16 mouse cellular contexts compared by ENCODE assay signal in genomic region chr12:69293815-69294214, GRCm38 (mm10). TPM values are rescaled to one million over a fixed set of nuclear protein-coding genes. Genes with fewer than 3 reads are reported as not detected.
DNase-seq lines count a peak whose midpoint lies in the region; ATAC-seq lines count a peak whose summit lies in the region.
"Had no signal": no experiment of that assay in that cellular context is flagged by ENCODE, and none has a peak within 500 bp of the region (broad histone marks: within the 10 kb centered on the region; RNA-seq: fewer than 3 reads in every experiment).

No protein-coding gene starts in this region.

- ATAC-seq in heart, embryonic 12.5 days (ENCODE audit: insufficient number of reproducible peaks, low FRiP score), result peak; percentile 78
- ATAC-seq in liver, embryonic 11.5 days (replicated peaks; ENCODE audit: low FRiP score), result peak; percentile 91
- ATAC-seq in hindbrain, embryonic 11.5 days (ENCODE audit: low FRiP score), result no peak
- ATAC-seq in kidney, embryonic 14.5 days (ENCODE audit: low FRiP score, low TSS enrichment), result no peak
- ATAC-seq: forebrain, postnatal 0 days had no signal

- no peak overlapping the region for H3K4me2 ChIP-seq in heart, embryonic 12.5 days
- peak overlapping the region; percentile 43 for H3K4me2 ChIP-seq in liver, embryonic 11.5 days
- no peak overlapping the region for H3K4me2 ChIP-seq in hindbrain, embryonic 11.5 days (replicated peaks; ENCODE audit: low read depth, low read length)
- H3K4me2 ChIP-seq in kidney, embryonic 14.5 days (replicated peaks; ENCODE audit: low read depth, low read length), result no peak overlapping the region
- H3K4me2 ChIP-seq: embryonic facial prominence, embryonic 15.5 days; kidney, embryonic 15.5 days had no signal

- DNase-seq in heart, adult 9 months (ENCODE audit: low spot score in 2 of 2), result no peak
- peak; percentile 73 for DNase-seq in c-Kit-negative CD71-positive TER-119-positive erythroid progenitor cells, embryonic 14.5 days (ENCODE audit: low read depth, low spot score)
- peak; percentile 58 for DNase-seq in liver, embryonic 11.5 days (ENCODE audit: low spot score)
- peak; percentile 53 to 76 for DNase-seq in spleen, postnatal 10 days (ENCODE audit: low spot score in 2 of 2)
- no peak for DNase-seq in hindbrain, embryonic 11.5 days (ENCODE audit: low spot score)
- no peak for DNase-seq in frontal cortex, postnatal 25 days (ENCODE audit: low spot score in 2 of 2)
- DNase-seq: adrenal gland, adult 8-10 months; cerebellum, postnatal 36 days; forebrain, postnatal 0 days; gastrocnemius, postnatal 36 days; midbrain, embryonic 14.5 days; thymus, adult 2 months had no signal

- H3K36me3 ChIP-seq in heart, embryonic 12.5 days, result no peaks in the 10 kb centered on the region
- no peaks in the 10 kb centered on the region for H3K36me3 ChIP-seq in liver, embryonic 11.5 days (ENCODE audit: control insufficient read depth, insufficient read depth, low read length)
- no peaks in the 10 kb centered on the region for H3K36me3 ChIP-seq in hindbrain, embryonic 11.5 days (ENCODE audit: control insufficient read depth, insufficient read depth, low read length)
- 0 out of 2 replicates have a peak, but pooled peaks cover 2% of the 10 kb centered on the region for H3K36me3 ChIP-seq in kidney, embryonic 14.5 days (ENCODE audit: control insufficient read depth, insufficient read depth, low read length)
- H3K36me3 ChIP-seq: embryonic facial prominence, embryonic 15.5 days had no signal

- H3K9ac ChIP-seq in heart, embryonic 12.5 days, result no peak overlapping the region
- peak overlapping the region; percentile 23 for H3K9ac ChIP-seq in liver, embryonic 11.5 days (ENCODE audit: low read depth, low read length)
- H3K9ac ChIP-seq in hindbrain, embryonic 11.5 days (ENCODE audit: low read depth, low read length), result no peak overlapping the region
- H3K9ac ChIP-seq in kidney, embryonic 14.5 days (ENCODE audit: low read depth, low read length), result no peak overlapping the region
- H3K9ac ChIP-seq: embryonic facial prominence, embryonic 15.5 days; forebrain, postnatal 0 days; kidney, embryonic 15.5 days had no signal

- no peak overlapping the region for H3K4me3 ChIP-seq in heart, embryonic 12.5 days
- no peak overlapping the region for H3K4me3 ChIP-seq in liver, embryonic 11.5 days (ENCODE audit: low read depth, low read length)
- H3K4me3 ChIP-seq in hindbrain, embryonic 11.5 days (ENCODE audit: low read depth, low read length), result no peak overlapping the region
- no peak overlapping the region for H3K4me3 ChIP-seq in kidney, embryonic 14.5 days (ENCODE audit: low read length)
- H3K4me3 ChIP-seq: embryonic facial prominence, embryonic 15.5 days; kidney, embryonic 15.5 days had no signal

- peak overlapping the region; percentile 52 for H3K27ac ChIP-seq in heart, embryonic 12.5 days (ENCODE audit: poor library complexity, severe bottlenecking)
- H3K27ac ChIP-seq in liver, embryonic 11.5 days (ENCODE audit: low read depth, low read length), result peak overlapping the region; percentile 85
- no peak overlapping the region for H3K27ac ChIP-seq in hindbrain, embryonic 11.5 days (ENCODE audit: low read depth, low read length)
- no peak overlapping the region for H3K27ac ChIP-seq in kidney, embryonic 14.5 days (ENCODE audit: low read depth, low read length)
- H3K27ac ChIP-seq: embryonic facial prominence, embryonic 15.5 days; kidney, embryonic 15.5 days had no signal

- no peaks in the 10 kb centered on the region for H3K27me3 ChIP-seq in heart, embryonic 12.5 days (replicated peaks)
- H3K27me3 ChIP-seq in liver, embryonic 11.5 days (replicated peaks; ENCODE audit: control insufficient read depth, insufficient read depth, low read length), result no peaks in the 10 kb centered on the region
- H3K27me3 ChIP-seq in hindbrain, embryonic 11.5 days (ENCODE audit: control insufficient read depth, insufficient read depth, low read length), result no peaks in the 10 kb centered on the region
- no peaks in the 10 kb centered on the region for H3K27me3 ChIP-seq in kidney, embryonic 14.5 days (ENCODE audit: control insufficient read depth, insufficient read depth, low read length)
- H3K27me3 ChIP-seq: embryonic facial prominence, embryonic 15.5 days; kidney, embryonic 15.5 days had no signal

- peaks cover 12% of the 10 kb centered on the region for H3K4me1 ChIP-seq in heart, embryonic 12.5 days (replicated peaks)
- peaks cover 22% of the 10 kb centered on the region for H3K4me1 ChIP-seq in liver, embryonic 11.5 days (replicated peaks; ENCODE audit: control insufficient read depth, insufficient read depth, low read length)
- H3K4me1 ChIP-seq in hindbrain, embryonic 11.5 days (replicated peaks; ENCODE audit: control insufficient read depth, insufficient read depth, low read length), result 0 out of 2 replicates have a peak, but pooled peaks cover 4% of the 10 kb centered on the region
- peaks cover 12% of the 10 kb centered on the region; the same call in 1 of the 2 replicates for H3K4me1 ChIP-seq in kidney, embryonic 14.5 days (ENCODE audit: control insufficient read depth, insufficient read depth, low read length)

- no peaks in the 10 kb centered on the region for H3K9me3 ChIP-seq in heart, embryonic 12.5 days (replicated peaks)
- no peaks in the 10 kb centered on the region for H3K9me3 ChIP-seq in liver, embryonic 11.5 days (ENCODE audit: control insufficient read depth, low read length)
- no peaks in the 10 kb centered on the region for H3K9me3 ChIP-seq in hindbrain, embryonic 11.5 days (ENCODE audit: control insufficient read depth, low read length)
- H3K9me3 ChIP-seq in kidney, embryonic 14.5 days (ENCODE audit: control insufficient read depth, low read length), result no peaks in the 10 kb centered on the region
- H3K9me3 ChIP-seq: embryonic facial prominence, embryonic 15.5 days; kidney, embryonic 15.5 days had no signal

- 47% methylated on average over 2 of the region's 2 CpGs for WGBS in heart, embryonic 12.5 days
- 24% methylated on average over 2 of the region's 2 CpGs for WGBS in liver, embryonic 11.5 days
- 50% methylated on average over 2 of the region's 2 CpGs for WGBS in hindbrain, embryonic 11.5 days
- WGBS in kidney, embryonic 14.5 days, result 63% methylated on average over 2 of the region's 2 CpGs

RNA-seq across cellular contexts. Expression of gene Klhdc2, which starts 2.7 kb away (rescaled TPM):
- 142 and 144 TPM in 2 replicates for polyA plus RNA-seq in heart, embryonic 12.5 days (2016; fragmentation: Nextera tagmentation; extraction: Ambion mirVana)
- polyA plus RNA-seq in liver, embryonic 11.5 days (2014; fragmentation: Nextera tagmentation; extraction: Ambion mirVana), result 146 and 152 TPM in 2 replicates
- polyA plus RNA-seq in hindbrain, embryonic 11.5 days (2014; fragmentation: Nextera tagmentation; extraction: Ambion mirVana), result 267 and 269 TPM in 2 replicates
- 161 and 174 TPM in 2 replicates for polyA plus RNA-seq in kidney, embryonic 14.5 days (2014; fragmentation: Nextera tagmentation; extraction: Ambion mirVana)

RNA-seq across cellular contexts. Expression of gene Klhdc1, which starts 52.8 kb away (rescaled TPM):
- polyA plus RNA-seq in heart, embryonic 12.5 days (2016; fragmentation: Nextera tagmentation; extraction: Ambion mirVana), result 7.7 and 8.0 TPM in 2 replicates
- 5.7 and 5.8 TPM in 2 replicates for polyA plus RNA-seq in liver, embryonic 11.5 days (2014; fragmentation: Nextera tagmentation; extraction: Ambion mirVana)
- polyA plus RNA-seq in hindbrain, embryonic 11.5 days (2014; fragmentation: Nextera tagmentation; extraction: Ambion mirVana), result 2.9 and 4.5 TPM in 2 replicates
- polyA plus RNA-seq in kidney, embryonic 14.5 days (2014; fragmentation: Nextera tagmentation; extraction: Ambion mirVana), result 4.6 and 5.7 TPM in 2 replicates

Comparison
In these comparisons a context has a peak if more than half of its experiments do, and no peak if none do; other contexts are left out.
1. ATAC-seq: peak in heart, embryonic 12.5 days (single experiment) and liver, embryonic 11.5 days (single experiment); none in hindbrain, embryonic 11.5 days (single experiment) and kidney, embryonic 14.5 days (single experiment).
2. H3K27ac ChIP-seq: peak in heart, embryonic 12.5 days (single experiment) and liver, embryonic 11.5 days (single experiment); none in hindbrain, embryonic 11.5 days (single experiment) and kidney, embryonic 14.5 days (single experiment).
3. DNase-seq: peak in c-Kit-negative CD71-positive TER-119-positive erythroid progenitor cells, embryonic 14.5 days (single experiment), liver, embryonic 11.5 days (single experiment) and spleen, postnatal 10 days (2 of 2); none in heart, adult 9 months (0 of 2), hindbrain, embryonic 11.5 days (single experiment) and frontal cortex, postnatal 25 days (0 of 2).